Mouse (Mus musculus): Measurements from ENCODE around the gene Tmsb15b2. TPM values are rescaled to one million over a fixed set of nuclear protein-coding genes. Genes with fewer than 3 reads are reported as not detected.
"Not testable (repeated sequence)": the region's sequence is repeated elsewhere in the genome, so short reads cannot be mapped to it uniquely, and the experiment has no call there.

Gene Tmsb15b2
- polyA plus RNA-seq (2012), result not detected in 2 replicates

DNA sequence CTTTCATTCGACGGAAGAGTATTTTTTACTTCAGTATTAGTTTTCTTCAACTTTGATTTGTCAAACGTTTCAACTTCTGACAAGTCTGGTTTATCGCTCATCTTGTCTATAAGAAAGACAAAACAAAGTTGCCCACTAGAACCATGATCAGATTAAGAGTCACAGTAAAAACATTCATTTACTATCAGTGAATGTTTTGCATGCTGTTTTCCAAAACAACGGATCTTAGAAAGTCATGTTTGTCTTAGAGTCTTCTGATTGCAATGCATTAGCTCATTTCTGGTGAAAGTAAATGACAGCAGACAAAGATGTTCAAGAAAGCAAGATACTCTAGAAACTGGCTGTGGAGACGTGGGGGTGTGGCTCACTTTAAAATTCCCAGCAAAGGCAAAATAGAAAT lies at the start of gene Tmsb15b2:
Gene Tmsb15b2, minus strand, starts transcription at position 101 of the 400 bp plus-strand sequence.
- not testable (repeated sequence) for TF ChIP-seq GATA1 (IDR thresholded peaks at IDR 0.05; ENCODE audit: low read length)

DNA sequence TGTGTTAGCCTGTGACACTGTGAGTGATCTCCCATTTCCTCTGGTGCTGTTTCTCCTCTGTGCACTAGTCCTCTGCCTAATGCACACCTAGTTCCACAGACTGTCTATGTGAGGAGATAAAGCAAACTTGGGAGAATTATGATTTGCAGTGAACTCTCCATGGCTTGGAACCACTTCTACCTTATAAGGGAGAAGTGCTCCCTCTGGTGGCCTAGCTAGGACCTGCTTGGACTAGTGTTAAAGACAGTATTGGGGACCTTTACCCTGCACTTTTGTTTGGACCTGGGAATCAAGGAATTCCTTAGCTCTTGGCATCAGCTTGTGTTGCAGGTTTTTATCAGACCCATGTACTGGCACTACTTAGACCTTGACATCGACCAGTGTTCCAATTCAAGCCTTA lies 44.0 kb upstream of the Tmsb15b2 start:
- TF ChIP-seq GATA1 (IDR thresholded peaks at IDR 0.05; ENCODE audit: low read length), result no peak

DNA sequence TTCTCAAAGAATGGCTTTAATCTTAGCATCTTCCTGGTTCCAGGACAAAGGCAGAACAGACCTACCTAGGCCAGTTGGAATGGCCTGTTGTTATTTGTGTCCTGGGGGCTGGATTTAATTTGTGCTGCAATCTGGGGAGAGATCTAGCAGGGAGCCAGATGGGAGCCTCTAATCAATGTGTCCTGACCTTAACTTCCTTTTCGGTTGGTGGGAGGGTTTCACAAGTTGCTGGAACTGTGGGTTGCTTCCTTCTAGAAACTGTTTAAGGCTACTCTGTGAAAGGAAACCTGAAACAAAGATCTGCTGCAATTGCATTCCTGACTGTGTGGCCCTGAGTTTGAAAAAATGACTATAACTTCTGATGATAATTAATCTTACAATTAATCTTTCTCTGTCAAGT lies 42.4 kb upstream of the Tmsb15b2 start:
- TF ChIP-seq GATA1 (IDR thresholded peaks at IDR 0.05; ENCODE audit: low read length), result no peak

DNA sequence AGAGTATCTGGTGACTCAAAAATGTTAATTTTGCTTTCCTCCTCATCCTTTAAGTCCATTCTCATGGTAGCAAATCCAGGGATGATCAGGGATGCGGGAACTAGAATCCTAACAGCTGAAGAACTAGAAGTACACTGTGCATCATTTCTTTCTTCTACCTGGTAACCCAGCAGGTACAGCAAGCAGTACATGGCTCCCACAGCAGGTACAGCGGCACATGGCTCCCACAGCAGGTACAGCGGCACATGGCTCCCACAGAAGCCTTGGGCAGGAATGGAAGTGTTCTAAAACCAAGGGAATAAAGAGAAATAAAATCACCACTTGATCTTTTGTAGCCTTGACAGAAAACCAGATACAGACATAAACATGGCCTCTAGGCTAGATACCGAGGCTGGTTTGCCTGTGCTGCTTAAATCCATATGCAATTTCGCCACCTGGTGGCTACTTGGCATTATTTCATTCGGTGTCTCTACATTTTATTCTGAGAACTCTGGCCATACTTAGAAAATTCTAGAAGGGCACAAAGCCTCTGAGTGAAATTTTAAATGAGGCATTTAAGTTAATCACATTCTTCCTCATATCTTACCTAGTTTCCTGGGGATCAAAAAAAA lies 39.9 kb upstream of the Tmsb15b2 start:
- TF ChIP-seq GATA1 (IDR thresholded peaks at IDR 0.05; ENCODE audit: low read length), result no peak

DNA sequence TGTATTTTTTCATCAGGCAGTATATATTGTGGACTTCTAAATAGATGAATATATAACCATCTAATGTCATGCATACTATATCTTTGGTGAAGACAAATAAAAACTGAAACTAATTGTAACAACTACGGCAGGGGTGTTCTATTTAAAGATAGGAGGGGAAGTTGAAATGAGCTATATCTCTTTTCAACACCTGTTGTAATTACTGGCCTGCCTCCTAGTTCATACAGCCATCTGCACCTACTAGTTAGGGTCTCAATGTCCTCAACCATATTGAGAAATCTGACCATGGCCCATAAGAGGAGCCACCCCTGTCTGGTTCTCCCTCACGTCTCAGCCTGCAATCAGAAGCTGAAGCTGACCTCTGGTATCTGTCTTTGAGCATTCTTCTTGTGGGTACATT lies 21.0 kb upstream of the Tmsb15b2 start:
- no peak for TF ChIP-seq GATA1 (IDR thresholded peaks at IDR 0.05; ENCODE audit: low read length)

DNA sequence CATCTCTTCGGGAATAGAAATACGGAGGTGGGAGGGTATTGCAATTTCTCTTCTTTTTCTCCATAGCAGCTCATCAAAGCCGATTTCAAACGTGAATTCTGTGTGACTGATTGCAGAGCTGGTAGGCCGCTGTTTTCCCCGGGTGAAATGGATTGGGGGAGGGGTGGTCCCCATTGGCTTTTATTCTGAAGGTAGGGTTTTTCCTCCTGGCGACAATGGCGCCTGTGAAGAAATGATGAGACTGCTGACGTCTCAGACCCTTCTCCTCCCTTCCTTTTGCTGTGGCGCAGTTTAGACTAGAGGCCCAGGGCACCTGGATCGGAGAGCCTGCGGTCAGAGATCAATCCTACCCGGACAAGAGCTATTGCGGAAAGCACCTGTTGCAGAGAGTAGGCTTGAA lies 18.3 kb upstream of the Tmsb15b2 start:
- no peak for TF ChIP-seq GATA1 (IDR thresholded peaks at IDR 0.05; ENCODE audit: low read length)

DNA sequence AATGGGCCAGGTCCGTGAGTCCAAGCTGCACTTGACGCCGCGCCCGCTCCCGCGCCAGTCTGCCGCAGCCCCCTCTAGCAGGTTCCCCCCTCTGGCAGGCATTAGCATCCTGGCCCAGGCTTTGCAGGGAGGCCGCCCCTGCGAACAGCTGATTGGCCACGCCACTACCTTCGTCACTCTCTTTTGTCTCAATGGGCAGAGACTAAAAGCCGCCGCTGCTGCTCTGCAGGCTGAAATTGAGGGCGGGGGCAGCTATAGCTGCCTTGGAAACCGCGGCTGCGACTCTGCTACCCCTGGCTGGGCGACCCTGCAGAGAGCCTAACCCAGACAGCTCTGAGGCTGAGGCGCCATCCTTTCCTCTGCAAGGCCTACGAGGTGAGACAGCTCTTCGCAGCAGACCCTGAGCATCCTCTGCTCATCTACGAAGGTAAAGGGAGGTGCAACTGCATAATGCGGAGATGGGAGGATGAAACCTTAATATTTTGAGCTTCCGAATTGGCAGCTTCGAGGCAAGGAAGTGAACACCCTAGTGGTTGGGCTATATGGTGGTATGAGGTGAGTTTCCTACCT lies 17.8 kb upstream of the Tmsb15b2 start, which contains the start of gene Zcchc18:
Gene Zcchc18, plus strand, starts transcription at position 178 of the 570 bp plus-strand sequence.
- TF ChIP-seq GATA1 (IDR thresholded peaks at IDR 0.05; ENCODE audit: low read length), result no peak

DNA sequence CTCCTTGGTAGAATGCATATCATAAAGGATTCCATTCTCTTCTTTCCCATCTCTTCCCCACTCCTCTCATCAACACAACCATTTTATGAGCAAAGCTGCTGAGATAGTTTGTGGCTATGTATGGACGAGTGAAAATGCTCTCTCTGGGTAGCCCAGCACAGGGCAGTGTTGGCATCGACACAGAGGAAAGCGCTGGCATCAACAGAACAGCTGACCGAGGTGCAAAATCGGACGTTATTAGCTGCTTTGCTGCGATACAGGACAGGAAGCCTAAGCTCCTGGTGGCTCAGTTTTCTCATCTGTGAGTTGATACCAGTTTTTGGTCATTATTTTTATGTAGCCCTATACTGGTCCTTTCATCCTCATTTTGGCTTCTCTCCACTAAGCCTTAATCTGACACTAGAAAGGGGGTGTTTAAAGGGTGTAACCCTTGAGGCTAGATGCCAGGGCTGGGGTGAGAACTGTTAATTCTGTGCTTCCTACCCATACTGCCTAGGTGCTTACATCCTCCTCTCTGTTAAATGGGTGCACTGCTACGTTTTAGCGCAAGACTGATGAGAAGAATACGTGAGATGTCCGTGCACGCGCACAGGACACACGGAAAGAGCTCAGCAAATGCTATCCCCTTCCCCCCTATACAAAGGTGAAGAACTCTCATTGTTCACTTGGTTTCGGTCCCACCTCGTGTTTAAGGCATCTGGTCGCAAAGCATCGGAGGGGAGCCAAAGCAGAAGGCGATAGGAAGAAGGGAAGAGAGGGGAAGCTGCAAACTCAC lies 17.1 kb upstream of the Tmsb15b2 start:
- TF ChIP-seq GATA1 (IDR thresholded peaks at IDR 0.05; ENCODE audit: low read length), result no peak

DNA sequence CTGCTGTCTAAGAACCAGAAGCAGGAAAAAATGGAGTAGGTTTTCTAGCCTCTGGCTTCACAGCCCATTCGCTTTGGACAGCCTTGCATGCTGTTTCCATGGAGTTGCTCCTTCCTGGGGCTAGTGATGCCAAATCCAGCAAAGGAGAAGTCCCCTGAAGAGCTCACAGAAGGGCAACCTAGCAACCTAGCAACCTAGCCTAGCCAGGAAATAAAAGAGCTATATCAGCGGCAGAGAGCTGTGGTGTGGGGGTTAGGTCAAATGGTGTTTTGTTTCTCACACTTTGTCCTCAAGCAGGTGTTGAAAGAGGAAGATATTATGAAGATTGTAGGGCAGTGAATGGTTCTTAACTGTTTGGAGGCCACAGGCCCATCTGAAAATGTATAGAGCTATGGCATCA lies 16.0 kb upstream of the Tmsb15b2 start:
- TF ChIP-seq GATA1 (IDR thresholded peaks at IDR 0.05; ENCODE audit: low read length), result no peak

DNA sequence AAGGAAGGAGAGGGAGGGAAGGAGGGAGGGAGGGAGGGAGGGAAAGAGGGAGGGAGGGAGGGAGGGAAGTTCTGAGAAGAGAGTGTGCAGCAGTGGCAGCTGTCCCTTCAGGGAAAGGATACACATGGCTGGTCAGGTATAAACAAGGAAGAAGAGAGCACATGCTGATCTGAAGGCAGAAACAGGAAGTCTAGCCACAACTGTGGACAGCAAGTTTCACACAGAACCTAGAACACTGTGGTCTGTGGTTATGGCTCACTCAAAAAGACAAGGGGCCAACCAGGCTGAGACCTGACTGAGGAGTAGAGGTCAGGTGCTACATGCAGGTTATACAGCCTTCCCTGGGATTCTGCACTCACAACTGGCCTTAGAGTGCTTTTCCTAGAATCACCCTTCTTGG lies 10.7 kb upstream of the Tmsb15b2 start:
- no peak for TF ChIP-seq GATA1 (IDR thresholded peaks at IDR 0.05; ENCODE audit: low read length)

DNA sequence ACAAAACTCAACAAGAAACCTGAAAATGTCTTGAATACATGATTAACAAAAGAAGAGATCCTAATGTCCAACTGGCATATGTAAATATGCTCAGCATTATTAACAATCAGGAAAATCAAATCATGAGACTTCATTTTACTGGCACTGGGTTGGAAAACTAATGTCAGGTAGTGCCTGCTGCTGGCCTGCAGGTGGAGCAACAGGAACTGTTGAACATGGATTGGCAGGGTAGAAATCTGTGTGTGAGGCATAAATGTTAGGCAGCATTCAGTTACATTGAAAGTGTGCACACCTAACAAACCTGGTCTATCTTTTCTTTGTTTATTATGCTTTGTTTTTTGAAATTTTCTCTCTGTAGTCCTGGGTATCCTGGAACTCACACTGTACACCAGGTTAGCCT lies 3.3 kb upstream of the Tmsb15b2 start:
- TF ChIP-seq GATA1 (IDR thresholded peaks at IDR 0.05; ENCODE audit: low read length), result no peak

DNA sequence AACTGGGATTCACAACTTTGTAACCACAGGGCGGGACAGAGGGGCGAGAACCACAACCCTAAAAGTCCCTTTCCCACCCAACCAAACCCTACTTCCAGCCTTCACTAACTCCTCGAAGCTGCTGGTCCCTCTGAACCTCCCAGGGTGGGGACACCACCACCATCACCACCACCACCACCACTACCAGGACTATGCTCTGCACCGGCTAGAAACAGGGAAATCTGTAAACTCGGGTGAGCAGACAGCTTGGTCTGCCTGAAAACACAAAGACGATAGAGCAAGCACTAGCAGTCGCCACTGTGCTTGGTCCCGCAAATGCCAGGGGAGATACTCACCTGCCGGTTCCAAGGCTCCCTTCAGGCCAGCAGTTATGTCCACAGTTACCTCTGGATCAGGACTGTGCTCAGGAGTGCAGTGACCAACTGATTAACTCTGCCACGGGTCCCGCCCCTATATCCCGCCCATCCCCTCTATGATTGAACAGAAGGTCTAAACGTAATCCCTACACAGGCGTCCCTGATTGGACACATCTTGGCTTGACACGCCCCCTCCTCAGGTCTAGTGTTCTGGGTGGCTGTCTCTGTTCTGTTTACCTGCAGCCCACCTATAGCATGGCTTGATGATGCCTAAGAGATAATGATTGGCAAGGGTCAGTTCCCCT lies 1.3 kb upstream of the Tmsb15b2 start, which contains the start of the genes Tmsb15l and Tmsb15b1:
Gene Tmsb15l, minus strand, starts transcription at position 446 of the 661 bp plus-strand sequence.
Gene Tmsb15b1, minus strand, starts transcription at position 451 of the 661 bp plus-strand sequence.
- TF ChIP-seq GATA1 (IDR thresholded peaks at IDR 0.05; ENCODE audit: low read length), result no peak

DNA sequence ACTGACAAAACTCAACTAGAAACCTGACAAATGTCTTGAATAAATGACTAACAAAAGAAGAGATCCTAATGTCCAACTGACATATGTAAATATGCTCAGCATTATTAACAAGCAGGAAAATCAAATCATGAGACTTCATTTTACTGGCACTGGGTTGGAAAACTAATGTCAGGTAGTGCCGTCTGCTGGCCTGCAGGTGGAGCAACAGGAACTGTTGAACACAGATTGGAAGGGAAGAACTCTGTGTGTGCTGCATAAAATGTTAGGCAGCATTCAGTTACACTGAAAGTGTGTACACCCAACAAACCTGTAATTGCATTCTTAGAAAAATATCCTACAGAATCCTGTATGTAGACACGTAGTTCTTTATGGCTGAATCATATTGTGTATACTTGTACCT lies 15.6 kb downstream of the Tmsb15b2 start:
- TF ChIP-seq GATA1 (IDR thresholded peaks at IDR 0.05; ENCODE audit: low read length), result no peak

DNA sequence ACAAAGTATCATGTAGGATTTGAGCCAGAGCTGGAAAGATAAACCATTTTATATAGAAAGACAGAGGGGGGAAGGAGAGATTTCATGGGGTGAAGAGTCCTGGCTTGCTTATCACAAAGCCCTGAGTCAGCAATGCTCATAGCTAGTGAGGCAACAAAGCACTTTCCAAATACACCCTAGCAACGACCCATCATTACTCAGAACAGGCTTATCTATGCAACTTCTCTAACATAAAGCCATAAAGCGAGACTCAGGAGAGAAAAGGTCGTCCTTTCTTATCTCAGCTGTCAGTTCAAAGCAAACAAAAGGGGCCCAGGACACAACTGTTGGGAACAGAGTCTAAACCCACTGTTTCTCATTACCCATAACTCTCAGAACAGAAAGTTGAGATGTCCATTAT lies 37.3 kb downstream of the Tmsb15b2 start:
- TF ChIP-seq GATA1 (IDR thresholded peaks at IDR 0.05; ENCODE audit: low read length), result no peak

DNA sequence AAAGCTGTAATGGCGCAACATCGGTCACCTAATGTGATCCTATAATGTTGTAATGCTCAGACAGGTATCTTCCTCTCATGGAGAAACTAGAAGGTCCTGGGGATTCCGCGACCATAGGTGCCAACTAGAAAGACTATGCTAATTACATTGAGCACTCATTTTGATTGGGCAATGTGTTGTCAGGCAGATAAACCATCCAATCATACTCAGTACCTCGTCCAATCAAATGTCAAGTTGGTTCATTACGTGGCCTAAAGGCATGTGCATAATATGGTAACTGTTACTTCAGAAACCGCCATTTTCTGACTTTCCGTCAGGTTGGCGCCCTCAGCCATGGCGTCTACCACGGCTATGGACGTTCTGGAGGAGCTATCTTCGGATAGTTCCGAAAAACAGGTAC lies 48.3 kb downstream of the Tmsb15b2 start, which contains the start of gene H2bfm:
Gene H2bfm, plus strand, starts transcription at position 295 of the 400 bp plus-strand sequence.
- no peak for TF ChIP-seq GATA1 (IDR thresholded peaks at IDR 0.05; ENCODE audit: low read length)

DNA sequence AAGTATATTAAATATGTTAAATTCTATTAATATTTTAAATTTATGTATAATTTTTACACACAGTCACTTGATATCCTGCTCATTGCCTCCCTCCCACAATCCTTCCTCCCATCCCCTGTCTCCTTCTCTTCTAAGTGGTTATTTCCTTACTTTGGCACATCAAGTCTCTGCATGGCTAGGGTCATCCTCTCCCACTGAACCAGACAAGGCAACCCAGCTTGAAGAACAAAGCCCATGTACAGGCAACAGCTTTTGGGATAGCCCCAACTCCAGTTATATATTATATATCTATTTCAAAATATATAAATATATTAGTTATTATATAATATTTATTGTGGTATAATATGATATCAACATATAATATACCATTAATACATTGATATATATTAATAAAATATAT lies 49.4 kb downstream of the Tmsb15b2 start:
- TF ChIP-seq GATA1 (IDR thresholded peaks at IDR 0.05; ENCODE audit: low read length), result no peak

Other genes with a start within 250 kb of the Tmsb15b2 start
- 480 and 619 TPM in 2 replicates for gene Morf4l2, start 231.8 kb downstream of the Tmsb15b2 start, polyA plus RNA-seq (2012)
- gene Glra4, start 195.4 kb downstream of the Tmsb15b2 start, polyA plus RNA-seq (2012), result not detected in 2 replicates
- gene Plp1, start 152.8 kb downstream of the Tmsb15b2 start, polyA plus RNA-seq (2012), result 0.11 and 0.13 TPM in 2 replicates
- gene Rab9b, start 106.7 kb downstream of the Tmsb15b2 start, polyA plus RNA-seq (2012), result not detected in 2 replicates
- gene H2bfm, start 48.2 kb downstream of the Tmsb15b2 start, polyA plus RNA-seq (2012), result not detected in 2 replicates
- gene Tmsb15l, start 1.4 kb upstream of the Tmsb15b2 start, polyA plus RNA-seq (2012), result not detected in 2 replicates
- not detected in 2 replicates for gene Tmsb15b1, start 1.4 kb upstream of the Tmsb15b2 start, polyA plus RNA-seq (2012)
- gene Zcchc18, start 17.7 kb upstream of the Tmsb15b2 start, polyA plus RNA-seq (2012), result not detected in 2 replicates
- gene Slc25a53, start 62.8 kb upstream of the Tmsb15b2 start, polyA plus RNA-seq (2012), result 0.42 and 0.73 TPM in 2 replicates
- 1.9 and 2.4 TPM in 2 replicates for gene Fam199x, start 74.1 kb upstream of the Tmsb15b2 start, polyA plus RNA-seq (2012)
- not detected in 2 replicates for gene Esx1, start 146.6 kb upstream of the Tmsb15b2 start, polyA plus RNA-seq (2012)